Mouse (Mus musculus): Measurements from ENCODE around the gene Apbb2. TPM values are rescaled to one million over a fixed set of nuclear protein-coding genes. Genes with fewer than 3 reads are reported as not detected.

Gene Apbb2
- polyA plus RNA-seq, 1 experiment: 71.9 TPM

GRCm38 (mm10) chr5:66516311-66516710 is 102.3 kb downstream of the Apbb2 start:
- TF ChIP-seq CTCF (IDR thresholded peaks at IDR 0.05; ENCODE audit: borderline replicate concordance, insufficient read depth, low read length) (no peak), POLR2A (IDR thresholded peaks at IDR 0.05; ENCODE audit: low read depth, low read length) (no peak)
- Histone ChIP-seq H3K27ac (ENCODE audit: insufficient read depth, low read length) (no peak overlapping the region), H3K4me3 (ENCODE audit: insufficient read depth, low read length) (no peak overlapping the region)

GRCm38 (mm10) chr5:66515271-66515670 is 103.3 kb downstream of the Apbb2 start:
- H3K4me1 ChIP-seq (ENCODE audit: control insufficient read depth, insufficient read depth, low read length): peaks cover 8% of the 10 kb centered on the region
- TF ChIP-seq POLR2A (IDR thresholded peaks at IDR 0.05; ENCODE audit: low read depth, low read length): no peak
- no peak for TF ChIP-seq CTCF (IDR thresholded peaks at IDR 0.05; ENCODE audit: borderline replicate concordance, insufficient read depth, low read length)
- H3K4me3 ChIP-seq (ENCODE audit: insufficient read depth, low read length): no peak overlapping the region
- H3K27ac ChIP-seq (ENCODE audit: insufficient read depth, low read length): no peak overlapping the region

More at GRCm38 (mm10) chr5:66516311-66516710, 102.3 kb downstream of the Apbb2 start:
- peaks cover 8% of the 10 kb centered on the region for H3K4me1 ChIP-seq (ENCODE audit: control insufficient read depth, insufficient read depth, low read length)

GRCm38 (mm10) chr5:66514659-66515058 is 103.9 kb downstream of the Apbb2 start:
- TF ChIP-seq POLR2A (IDR thresholded peaks at IDR 0.05; ENCODE audit: low read depth, low read length): no peak
- TF ChIP-seq CTCF (IDR thresholded peaks at IDR 0.05; ENCODE audit: borderline replicate concordance, insufficient read depth, low read length): no peak
- Histone ChIP-seq H3K4me1 (ENCODE audit: control insufficient read depth, insufficient read depth, low read length) (peaks cover 6% of the 10 kb centered on the region), H3K27ac (ENCODE audit: insufficient read depth, low read length) (no peak overlapping the region), H3K4me3 (ENCODE audit: insufficient read depth, low read length) (no peak overlapping the region)

DNA sequence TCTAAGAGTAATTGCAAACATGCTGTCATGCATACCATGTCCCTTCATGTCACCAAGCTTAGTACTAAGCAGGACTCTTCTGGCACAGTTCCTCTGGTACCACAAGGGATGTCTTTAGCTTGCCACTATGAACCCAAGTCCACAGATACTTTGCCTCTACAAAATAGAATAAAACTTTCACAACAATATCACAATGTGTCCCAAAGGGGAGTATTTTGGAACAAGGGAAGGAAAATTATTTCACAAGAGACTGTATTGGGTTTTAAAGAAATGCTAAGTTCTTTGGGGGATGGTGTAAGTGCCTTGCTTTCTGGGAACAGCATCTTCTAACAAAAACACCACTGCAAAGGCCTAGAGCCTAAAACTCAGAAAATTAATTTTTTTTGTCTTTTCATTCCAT is 105.2 kb downstream of the Apbb2 start:
- H3K4me1 ChIP-seq (ENCODE audit: control insufficient read depth, insufficient read depth, low read length): peaks cover 6% of the 10 kb centered on the region
- no peak overlapping the region for H3K4me3 ChIP-seq (ENCODE audit: insufficient read depth, low read length)
- TF ChIP-seq POLR2A (IDR thresholded peaks at IDR 0.05; ENCODE audit: low read depth, low read length): no peak
- no peak for TF ChIP-seq CTCF (IDR thresholded peaks at IDR 0.05; ENCODE audit: borderline replicate concordance, insufficient read depth, low read length)
- no peak overlapping the region for H3K27ac ChIP-seq (ENCODE audit: insufficient read depth, low read length)

- no peak overlapping the region for H3K4me3 ChIP-seq (ENCODE audit: insufficient read depth, low read length)
- H3K4me1 ChIP-seq (ENCODE audit: control insufficient read depth, insufficient read depth, low read length): peaks cover 4% of the 10 kb centered on the region
- TF ChIP-seq CTCF (IDR thresholded peaks at IDR 0.05; ENCODE audit: borderline replicate concordance, insufficient read depth, low read length) (no peak), POLR2A (IDR thresholded peaks at IDR 0.05; ENCODE audit: low read depth, low read length) (no peak)
- no peak overlapping the region for H3K27ac ChIP-seq (ENCODE audit: insufficient read depth, low read length)
Observed at GRCm38 (mm10) chr5:66512519-66512918, 106.1 kb downstream of the Apbb2 start.

DNA sequence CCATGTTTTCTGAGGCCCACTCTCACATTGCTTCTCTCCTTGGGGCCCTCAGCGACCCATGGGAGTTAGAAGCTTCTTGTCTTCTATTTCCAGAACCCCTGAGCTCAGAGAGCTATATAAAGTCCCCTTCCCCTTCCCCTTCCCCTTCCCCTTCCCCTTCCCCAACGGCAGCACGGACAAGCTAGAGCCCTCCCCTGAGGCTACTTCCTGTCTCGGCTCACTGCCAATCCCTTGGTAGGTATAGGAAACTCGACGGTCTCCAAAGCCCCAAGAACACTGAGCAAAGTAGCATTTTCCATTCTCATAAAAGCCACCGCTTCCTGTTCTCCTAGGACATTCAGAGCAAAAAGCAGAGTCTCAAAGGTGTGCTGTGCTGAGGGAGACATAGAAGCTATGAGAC is 107.9 kb downstream of the Apbb2 start:
- Histone ChIP-seq H3K27ac (ENCODE audit: insufficient read depth, low read length) (no peak overlapping the region), H3K4me3 (ENCODE audit: insufficient read depth, low read length) (no peak overlapping the region), H3K4me1 (ENCODE audit: control insufficient read depth, insufficient read depth, low read length) (peaks cover 2% of the 10 kb centered on the region; the same call in 1 of the 2 replicates)
- no peak for TF ChIP-seq CTCF (IDR thresholded peaks at IDR 0.05; ENCODE audit: borderline replicate concordance, insufficient read depth, low read length)
- TF ChIP-seq POLR2A (IDR thresholded peaks at IDR 0.05; ENCODE audit: low read depth, low read length): no peak

DNA sequence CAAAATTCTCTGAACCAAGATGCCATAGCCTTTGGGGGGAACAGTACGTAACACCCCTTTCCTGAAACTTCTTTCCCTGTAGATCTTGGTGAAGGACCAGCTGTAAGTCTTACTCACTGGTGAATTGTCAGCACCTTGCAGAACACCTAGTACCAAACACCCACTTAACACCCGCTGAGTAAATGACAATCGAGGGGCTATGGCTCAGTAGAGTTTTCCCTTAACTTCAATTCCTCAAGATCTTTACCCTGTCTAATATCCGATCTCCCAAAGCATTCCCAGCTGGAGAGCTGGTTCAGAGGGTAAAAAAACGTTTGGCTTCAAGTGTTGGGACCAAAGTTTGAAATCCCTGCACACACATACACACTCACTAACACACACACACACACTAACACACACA is 109.4 kb downstream of the Apbb2 start:
- no peak overlapping the region for H3K27ac ChIP-seq (ENCODE audit: insufficient read depth, low read length)
- peaks cover 4% of the 10 kb centered on the region; the same call in 1 of the 2 replicates for H3K4me1 ChIP-seq (ENCODE audit: control insufficient read depth, insufficient read depth, low read length)
- no peak for TF ChIP-seq POLR2A (IDR thresholded peaks at IDR 0.05; ENCODE audit: low read depth, low read length)
- no peak for TF ChIP-seq CTCF (IDR thresholded peaks at IDR 0.05; ENCODE audit: borderline replicate concordance, insufficient read depth, low read length)

GRCm38 (mm10) chr5:66505578-66505977 is 113.0 kb downstream of the Apbb2 start:
- no peak for TF ChIP-seq POLR2A (IDR thresholded peaks at IDR 0.05; ENCODE audit: low read depth, low read length)
- no peak for TF ChIP-seq CTCF (IDR thresholded peaks at IDR 0.05; ENCODE audit: borderline replicate concordance, insufficient read depth, low read length)
- H3K4me1 ChIP-seq (ENCODE audit: control insufficient read depth, insufficient read depth, low read length): peaks cover 12% of the 10 kb centered on the region

More for the DNA sequence above, 109.4 kb downstream of the Apbb2 start:
- no peak overlapping the region for H3K4me3 ChIP-seq (ENCODE audit: insufficient read depth, low read length)

DNA sequence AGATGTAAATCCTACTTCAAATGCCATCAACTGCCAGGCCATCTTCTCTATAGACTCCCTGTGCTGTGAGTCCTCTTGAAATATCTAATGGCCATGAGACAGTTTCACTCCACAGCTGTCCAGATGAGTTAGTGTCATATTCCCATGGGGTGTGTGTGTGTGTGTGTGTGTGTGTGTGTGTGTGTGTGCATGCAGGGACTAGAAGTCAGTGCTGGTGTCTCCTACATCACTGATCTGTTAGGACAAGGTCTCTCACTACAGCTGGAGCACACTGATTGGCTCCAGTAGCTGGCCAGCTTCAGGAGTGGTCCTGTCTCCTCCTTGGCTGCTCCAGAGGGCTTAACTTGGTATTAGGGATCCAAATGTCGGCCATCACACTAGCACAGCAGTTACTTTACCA is 113.5 kb downstream of the Apbb2 start:
- Histone ChIP-seq H3K4me1 (ENCODE audit: control insufficient read depth, insufficient read depth, low read length) (peaks cover 12% of the 10 kb centered on the region), H3K4me3 (ENCODE audit: insufficient read depth, low read length) (no peak overlapping the region), H3K27ac (ENCODE audit: insufficient read depth, low read length) (no peak overlapping the region)
- no peak for TF ChIP-seq POLR2A (IDR thresholded peaks at IDR 0.05; ENCODE audit: low read depth, low read length)
- no peak for TF ChIP-seq CTCF (IDR thresholded peaks at IDR 0.05; ENCODE audit: borderline replicate concordance, insufficient read depth, low read length)

More at GRCm38 (mm10) chr5:66505578-66505977, 113.0 kb downstream of the Apbb2 start:
- Histone ChIP-seq H3K4me3 (ENCODE audit: insufficient read depth, low read length) (no peak overlapping the region), H3K27ac (ENCODE audit: insufficient read depth, low read length) (no peak overlapping the region)

GRCm38 (mm10) chr5:66504434-66504747 is 114.2 kb downstream of the Apbb2 start:
- TF ChIP-seq CTCF (IDR thresholded peaks at IDR 0.05; ENCODE audit: borderline replicate concordance, insufficient read depth, low read length): no peak
- no peak for TF ChIP-seq POLR2A (IDR thresholded peaks at IDR 0.05; ENCODE audit: low read depth, low read length)
- H3K4me3 ChIP-seq (ENCODE audit: insufficient read depth, low read length): no peak overlapping the region
- H3K27ac ChIP-seq (ENCODE audit: insufficient read depth, low read length): peak overlapping the region; percentile 30; the same call in 1 of the 2 replicates
- H3K4me1 ChIP-seq (ENCODE audit: control insufficient read depth, insufficient read depth, low read length): peaks cover 12% of the 10 kb centered on the region

Measured in embryonic fibroblast, embryonic 13.5 days (primary cell).